Mouse (Mus musculus): ENCODE results near the gene Ccdc91. TPM values are rescaled to one million over a fixed set of nuclear protein-coding genes. Genes with fewer than 3 reads are reported as not detected.

Gene Ccdc91
- total RNA-seq, 2 experiments from 2014 or later, result 21.5 to 22.7 TPM

- intact Hi-C loops (cut with DNase I), result no loop called here
- peak; percentile 6 to 7 for DNase-seq
These were observed 84.8 kb downstream of the Ccdc91 start for GRCm38 (mm10) chr6:147560436-147560835.

DNA sequence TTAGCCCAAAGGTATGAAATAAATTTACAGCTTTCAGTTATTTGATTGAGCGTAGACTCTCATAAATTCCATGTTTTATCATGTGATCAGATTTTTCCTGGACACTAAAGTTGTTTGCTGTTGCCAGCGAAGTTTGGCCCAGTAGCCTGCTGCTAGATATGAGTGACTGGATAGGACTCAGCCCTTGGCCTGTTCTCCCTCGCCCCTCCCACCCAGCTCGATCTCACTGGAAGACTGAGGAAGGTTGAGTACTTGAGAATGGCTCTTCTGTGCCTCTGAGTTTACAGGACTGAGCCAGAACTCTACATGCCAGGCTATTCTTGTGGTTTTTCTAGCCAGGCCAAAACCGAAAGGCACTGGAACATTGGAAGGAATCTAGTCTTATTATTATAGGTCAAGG is 93.6 kb downstream of the Ccdc91 start:
- intact Hi-C loops (cut with DNase I), result no loop called here
- peak; percentile 34 to 55 for DNase-seq

DNA sequence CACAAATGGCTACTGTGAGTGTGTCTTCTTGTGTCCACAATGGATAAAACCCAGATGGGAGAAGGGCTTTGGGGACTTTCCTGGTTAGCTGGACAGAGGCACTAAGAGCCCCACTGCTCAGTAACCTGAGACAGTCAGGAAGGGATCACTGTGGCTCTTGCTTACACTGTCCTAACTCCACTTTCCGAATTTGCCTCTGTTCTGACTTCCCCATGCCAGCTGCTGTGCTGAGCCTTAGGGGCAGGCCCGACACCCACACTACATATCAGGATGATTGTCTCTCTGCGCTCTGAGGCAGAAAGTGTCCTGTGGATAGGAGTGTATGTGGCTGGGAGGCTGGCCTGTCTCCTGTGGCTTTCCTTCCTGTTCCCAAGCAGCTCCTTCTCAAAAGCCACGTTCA is 97.5 kb downstream of the Ccdc91 start:
- intact Hi-C loops (cut with DNase I), result no loop called here

DNA sequence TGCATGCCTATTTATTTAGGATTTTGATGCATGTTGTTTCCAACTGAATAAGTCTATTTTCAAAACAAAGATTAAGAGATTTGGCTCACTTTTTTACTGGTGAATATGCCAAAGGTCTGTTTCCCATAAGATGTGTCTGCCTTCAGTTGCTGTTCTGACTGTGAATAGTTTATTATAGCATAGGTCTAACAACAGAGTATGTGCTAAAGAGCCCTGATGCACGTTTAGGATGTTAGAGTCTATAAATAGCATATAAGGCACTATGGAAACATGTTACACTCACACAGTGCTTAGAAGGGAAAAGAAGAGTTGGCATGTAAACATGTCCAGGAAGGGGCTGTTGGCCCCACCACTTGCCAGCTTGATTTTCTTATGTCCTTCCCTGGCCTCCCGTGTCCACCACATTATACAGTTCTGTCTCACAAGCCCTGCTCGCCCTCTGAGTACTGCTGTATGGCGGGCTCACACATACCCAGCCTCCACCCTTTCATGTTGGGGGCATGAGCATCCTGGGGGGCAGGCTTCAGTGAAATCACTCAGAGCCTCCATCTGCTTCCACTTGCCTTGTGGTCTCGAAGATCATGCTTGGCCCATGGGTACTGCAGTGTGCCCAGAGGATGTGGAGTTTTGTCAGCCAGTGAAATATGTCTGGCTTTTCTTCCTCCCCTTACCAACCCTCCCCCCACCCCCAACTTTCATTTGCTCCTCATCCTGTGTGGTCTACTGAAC is 99.0 kb downstream of the Ccdc91 start:
- intact Hi-C loops (cut with DNase I), result no loop called here
- DNase-seq, result no peak

More for the DNA sequence above, 97.5 kb downstream of the Ccdc91 start:
- no peak for DNase-seq

- no peak for DNase-seq
- intact Hi-C loops (cut with DNase I), result no loop called here
These were observed 99.7 kb downstream of the Ccdc91 start for GRCm38 (mm10) chr6:147575183-147575784.

GRCm38 (mm10) chr6:147587675-147588074 is 112.0 kb downstream of the Ccdc91 start:
- DNase-seq, result no peak
- intact Hi-C loops (cut with DNase I), result no loop called here

GRCm38 (mm10) chr6:147606666-147607065 is 131.0 kb downstream of the Ccdc91 start:
- no peak for DNase-seq
- intact Hi-C loops (cut with DNase I), result no loop called here

DNA sequence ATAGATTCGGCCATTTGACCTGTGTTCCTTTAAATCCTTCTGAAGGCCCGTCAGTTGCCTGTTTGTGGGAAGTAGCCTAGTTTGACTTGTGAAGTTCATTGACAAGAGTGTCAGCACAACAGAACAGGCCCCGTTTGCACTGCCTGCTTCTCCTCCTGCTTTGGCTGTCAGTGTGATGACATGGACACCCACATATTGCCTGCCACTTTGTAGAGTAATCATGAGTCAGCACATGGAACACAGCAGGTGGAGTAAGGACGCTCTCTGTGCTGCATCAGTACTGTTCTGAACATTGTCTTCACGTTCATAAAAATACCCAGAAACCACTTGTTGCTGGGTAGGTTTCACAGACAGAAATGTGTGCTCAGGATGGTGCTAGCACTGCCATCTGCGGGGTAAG is 132.0 kb downstream of the Ccdc91 start:
- DNase-seq, result peak in 1 of 2 experiments; percentile 3
- intact Hi-C loops (cut with DNase I), result no loop called here

- no peak for DNase-seq
- intact Hi-C loops (cut with DNase I), result no loop called here
These were observed 139.7 kb downstream of the Ccdc91 start for GRCm38 (mm10) chr6:147615306-147615705.

- no peak for DNase-seq
- intact Hi-C loops (cut with DNase I), result no loop called here
These were observed 147.5 kb downstream of the Ccdc91 start for GRCm38 (mm10) chr6:147623142-147623541.

DNA sequence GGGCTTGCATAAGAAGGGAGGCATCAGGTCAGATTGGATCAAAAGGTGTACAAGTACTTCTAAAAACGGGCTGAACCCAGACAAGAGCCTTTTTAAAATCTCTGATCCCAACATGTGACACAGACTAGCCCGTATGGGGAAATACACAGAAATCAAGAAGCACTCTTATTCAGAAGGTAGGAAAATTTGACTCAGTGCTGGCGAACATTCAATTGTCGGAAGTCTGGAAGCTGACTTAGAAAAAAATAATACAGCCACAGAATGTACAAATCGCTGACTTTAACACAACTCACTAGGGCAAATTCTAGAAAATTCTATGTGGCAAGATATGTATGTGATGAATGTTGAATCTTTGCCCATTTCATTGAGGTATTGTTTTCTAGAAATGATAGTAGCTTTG is 160.8 kb downstream of the Ccdc91 start:
- intact Hi-C loops (cut with DNase I), result no loop called here
- peak; percentile 24 for DNase-seq

DNA sequence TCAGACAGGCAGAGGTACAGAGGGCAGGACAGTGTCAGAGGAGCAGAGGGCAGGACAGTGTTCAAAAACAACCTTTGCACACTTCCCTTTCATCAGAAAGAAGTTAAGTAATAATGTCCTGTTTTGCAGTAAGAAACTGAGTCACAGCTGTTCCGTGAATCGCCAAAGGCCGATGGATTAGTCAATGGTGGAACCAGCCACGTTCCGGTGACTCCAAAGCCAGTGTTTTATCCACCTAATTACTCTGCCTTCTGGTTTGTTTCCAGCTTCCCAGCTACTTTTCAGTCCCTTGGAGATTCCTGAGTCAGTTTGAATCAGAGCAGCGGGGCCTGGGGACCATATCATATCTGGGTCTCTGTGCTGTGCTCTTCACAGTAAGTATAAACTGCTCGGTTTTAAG is 168.2 kb downstream of the Ccdc91 start:
- intact Hi-C loops (cut with DNase I), result no loop called here
- no peak for DNase-seq

DNA sequence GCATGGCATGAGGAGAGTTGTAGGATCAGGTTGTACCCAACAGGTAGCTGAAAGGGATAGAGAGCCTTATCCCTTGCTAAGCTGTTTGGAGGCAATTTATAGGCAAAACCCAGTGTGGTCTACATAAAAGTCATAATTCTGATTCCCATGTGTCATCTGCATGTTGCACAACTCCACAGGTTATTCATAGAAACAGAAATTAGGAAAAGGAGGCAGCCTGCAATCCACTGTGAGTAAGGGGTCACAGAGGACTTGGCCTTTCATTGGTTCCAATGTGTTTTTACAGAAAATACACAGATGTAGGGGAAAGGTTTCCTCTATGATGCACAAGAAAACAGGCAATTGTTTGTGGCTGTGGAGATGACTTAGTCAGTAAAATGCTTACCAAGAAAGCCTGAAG is 168.8 kb downstream of the Ccdc91 start:
- no peak for DNase-seq
- intact Hi-C loops (cut with DNase I), result no loop called here

DNA sequence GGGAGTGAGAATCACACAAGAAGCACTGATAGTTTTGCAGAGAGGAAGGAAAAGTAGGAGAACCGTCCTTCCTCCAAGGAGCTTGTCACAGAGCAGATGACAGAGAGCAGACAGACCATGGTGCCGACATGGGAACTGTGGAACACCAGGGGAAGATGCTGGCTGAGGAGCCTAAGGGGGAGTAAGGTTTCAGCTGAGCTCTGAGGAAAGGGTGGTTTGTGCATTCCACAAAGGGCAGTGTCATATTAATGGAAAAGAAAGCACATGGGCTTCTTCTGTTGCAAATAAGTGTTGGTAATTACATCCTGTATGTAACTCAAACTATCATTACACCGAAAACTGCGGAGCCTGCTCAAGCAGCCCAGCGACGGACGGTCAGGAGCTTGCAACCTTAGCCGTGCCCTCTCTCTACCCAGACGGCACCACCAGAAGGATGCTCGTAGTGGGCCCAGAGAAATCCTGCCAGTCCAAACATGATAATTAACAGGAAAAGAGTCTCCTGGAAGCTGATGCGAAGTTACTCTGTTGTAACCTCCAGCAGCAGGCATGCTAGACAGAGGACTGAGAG is 170.9 kb downstream of the Ccdc91 start:
- intact Hi-C loops (cut with DNase I), result no loop called here
- no peak for DNase-seq

- intact Hi-C loops (cut with DNase I), result no loop called here
- no peak for DNase-seq
These were observed 182.4 kb downstream of the Ccdc91 start for GRCm38 (mm10) chr6:147658025-147658424.

- intact Hi-C loops (cut with DNase I), result loop anchor here (5.0 kb wide), 1 partner anchor 152 kb away; no protein-coding TSS in a partner anchor
- DNase-seq, result no peak
These were observed 185.1 kb downstream of the Ccdc91 start for GRCm38 (mm10) chr6:147660718-147661117.

GRCm38 (mm10) chr6:147661841-147662240 is 186.2 kb downstream of the Ccdc91 start:
- DNase-seq, result no peak
- intact Hi-C loops (cut with DNase I), result loop anchor here (5.0 kb wide), 1 partner anchor 150 kb away; no protein-coding TSS in a partner anchor

- intact Hi-C loops (cut with DNase I), result loop anchor here (5.0 kb wide), 1 partner anchor 150 kb away; no protein-coding TSS in a partner anchor
- no peak for DNase-seq
These were observed 187.0 kb downstream of the Ccdc91 start for GRCm38 (mm10) chr6:147662610-147663009.

DNA sequence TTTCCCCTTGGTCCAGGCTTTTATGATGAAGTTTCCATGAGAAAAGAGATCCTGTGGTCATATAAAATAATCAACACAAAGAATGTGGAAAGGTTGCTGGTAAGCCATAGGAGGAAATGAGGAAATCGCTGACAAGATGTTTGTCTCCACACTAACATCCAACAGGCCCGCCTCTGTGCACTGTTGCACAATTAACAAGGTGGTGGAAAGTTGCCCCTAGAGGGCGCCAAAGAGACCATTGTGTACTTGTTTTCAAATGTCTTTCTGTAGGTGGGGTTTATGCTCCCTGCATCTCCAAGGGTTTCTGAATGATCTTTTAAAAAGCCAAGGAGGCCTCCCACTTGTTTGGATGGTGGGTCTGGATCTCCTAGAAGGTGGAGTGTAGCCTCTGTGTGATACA is 188.7 kb downstream of the Ccdc91 start:
- intact Hi-C loops (cut with DNase I), result loop anchor here (5.0 kb wide), 1 partner anchor 148 kb away; no protein-coding TSS in a partner anchor

DNA sequence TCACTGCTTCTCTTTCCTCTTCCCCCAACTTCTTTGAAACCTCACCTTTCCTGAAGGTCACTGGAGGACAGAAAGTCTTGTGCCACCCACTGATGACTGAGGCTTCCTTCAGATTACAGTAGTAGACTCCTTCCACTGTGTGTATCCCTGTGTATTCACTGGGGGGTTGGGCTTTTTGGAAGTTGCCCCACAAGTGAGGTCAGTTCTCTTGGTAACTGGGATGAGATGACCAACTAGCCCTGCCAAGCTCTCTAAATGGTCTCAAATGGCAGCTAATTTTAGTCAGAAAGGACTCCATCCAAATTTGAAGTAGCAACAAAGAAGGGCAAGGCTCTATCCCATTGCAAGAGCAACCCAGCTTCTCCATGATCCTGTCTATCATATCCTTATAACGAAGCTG is 195.7 kb downstream of the Ccdc91 start:
- DNase-seq, result peak; percentile 27 to 31
- intact Hi-C loops (cut with DNase I), result no loop called here

More for the DNA sequence above, 188.7 kb downstream of the Ccdc91 start:
- DNase-seq, result peak; percentile 21 to 47

DNA sequence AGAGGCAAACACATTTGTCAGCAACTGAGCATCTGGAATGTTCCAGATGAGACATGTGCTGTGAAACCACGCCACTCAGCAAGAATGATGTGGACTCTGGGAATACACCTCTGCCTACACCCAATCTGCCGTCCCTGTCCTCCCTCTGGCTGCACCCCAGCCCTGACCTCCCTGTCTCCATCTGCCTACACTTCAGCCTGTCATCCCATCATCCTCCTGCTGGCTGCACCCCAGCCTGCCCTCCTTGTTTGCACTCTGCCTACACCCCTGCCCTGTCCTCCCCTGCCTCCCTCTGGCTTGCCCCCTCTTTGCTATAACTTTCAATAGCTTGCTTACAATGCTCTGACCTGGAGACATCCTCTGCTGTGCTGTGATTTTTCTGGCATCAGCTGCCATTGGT is 196.9 kb downstream of the Ccdc91 start:
- DNase-seq, result peak in 1 of 2 experiments; percentile 4
- intact Hi-C loops (cut with DNase I), result no loop called here
